In genomic region chr7:141540312-141541081, GRCm38 (mm10) we compare ENCODE assay signal across 8 mouse cellular contexts. TPM values are rescaled to one million over a fixed set of nuclear protein-coding genes. Genes with fewer than 3 reads are reported as not detected.
DNase-seq lines count a peak whose midpoint lies in the region; ATAC-seq and TF ChIP-seq lines count a peak whose summit lies in the region.

No protein-coding gene starts in this region.

- TF ChIP-seq CTCF in intestine, postnatal 0 days (IDR thresholded peaks at IDR 0.05; ENCODE audit: low read depth): no peak

- peak overlapping the region; percentile 56 for H3K4me2 ChIP-seq in neural tube, embryonic 11.5 days (ENCODE audit: low read depth)
- peak overlapping the region; percentile 59 for H3K4me2 ChIP-seq in embryonic facial prominence, embryonic 11.5 days (ENCODE audit: low read depth, low read length)
- H3K4me2 ChIP-seq in intestine, postnatal 0 days (replicated peaks; ENCODE audit: low read depth): peak overlapping the region; percentile 77
- H3K4me2 ChIP-seq in stomach, embryonic 14.5 days (replicated peaks; ENCODE audit: low read depth, low read length): peak overlapping the region; percentile 91

- no peak overlapping the region for H3K27ac ChIP-seq in neural tube, embryonic 11.5 days (ENCODE audit: low read depth, low read length)
- no peak overlapping the region for H3K27ac ChIP-seq in embryonic facial prominence, embryonic 11.5 days (replicated peaks; ENCODE audit: low read depth, low read length)
- peak overlapping the region; percentile 80; the same call in 1 of the 2 replicates for H3K27ac ChIP-seq in intestine, postnatal 0 days (ENCODE audit: low read depth, low read length)
- H3K27ac ChIP-seq in midbrain, embryonic 10.5 days (replicated peaks): peak overlapping the region; percentile 87
- peak overlapping the region; percentile 82; the same call in 1 of the 2 replicates for H3K27ac ChIP-seq in stomach, embryonic 14.5 days (ENCODE audit: low read length)

- DNase-seq in neural tube, embryonic 11.5 days (ENCODE audit: low spot score): no peak
- no peak for DNase-seq in neural tube, embryonic 10.5 days (ENCODE audit: extremely low spot score, low spot score)
- DNase-seq in embryonic facial prominence, embryonic 11.5 days (ENCODE audit: low spot score): no peak
- DNase-seq in left cerebral cortex, postnatal 4 days: peak; percentile 85
- DNase-seq in midbrain, embryonic 10.5 days (ENCODE audit: low spot score): no peak

- H3K4me3 ChIP-seq in neural tube, embryonic 11.5 days (ENCODE audit: low read depth, low read length): peak overlapping the region; percentile 54
- H3K4me3 ChIP-seq in embryonic facial prominence, embryonic 11.5 days (ENCODE audit: low read depth, low read length): peak overlapping the region; percentile 52
- peak overlapping the region; percentile 75 for H3K4me3 ChIP-seq in intestine, postnatal 0 days (ENCODE audit: low read depth, low read length)
- peak overlapping the region; percentile 72 for H3K4me3 ChIP-seq in midbrain, embryonic 10.5 days
- peak overlapping the region; percentile 72 for H3K4me3 ChIP-seq in stomach, embryonic 14.5 days (ENCODE audit: low read depth, low read length)

- H3K27me3 ChIP-seq in neural tube, embryonic 11.5 days (ENCODE audit: control insufficient read depth, insufficient read depth, low read length): no peaks in the 10 kb centered on the region
- H3K27me3 ChIP-seq in embryonic facial prominence, embryonic 11.5 days (ENCODE audit: control insufficient read depth, insufficient read depth, low read length): no peaks in the 10 kb centered on the region
- H3K27me3 ChIP-seq in intestine, postnatal 0 days (replicated peaks; ENCODE audit: control insufficient read depth, insufficient read depth, low read length): no peaks in the 10 kb centered on the region
- peaks cover 9% of the 10 kb centered on the region; the same call in 1 of the 2 replicates for H3K27me3 ChIP-seq in midbrain, embryonic 10.5 days (ENCODE audit: low read depth, poor library complexity, severe bottlenecking)
- H3K27me3 ChIP-seq in stomach, embryonic 14.5 days (ENCODE audit: control insufficient read depth, insufficient read depth, low read length): no peaks in the 10 kb centered on the region

- H3K9me3 ChIP-seq in neural tube, embryonic 11.5 days (ENCODE audit: control insufficient read depth, low read length): no peaks in the 10 kb centered on the region
- H3K9me3 ChIP-seq in embryonic facial prominence, embryonic 11.5 days (replicated peaks; ENCODE audit: control insufficient read depth, low read length): no peaks in the 10 kb centered on the region
- no peaks in the 10 kb centered on the region for H3K9me3 ChIP-seq in intestine, postnatal 0 days (ENCODE audit: control insufficient read depth)
- H3K9me3 ChIP-seq in midbrain, embryonic 10.5 days (replicated peaks): no peaks in the 10 kb centered on the region
- H3K9me3 ChIP-seq in stomach, embryonic 14.5 days (ENCODE audit: control insufficient read depth, low read depth, low read length): no peaks in the 10 kb centered on the region

- H3K9ac ChIP-seq in neural tube, embryonic 11.5 days (ENCODE audit: low read length): peak overlapping the region; percentile 48; the same call in 1 of the 2 replicates
- peak overlapping the region; percentile 74 for H3K9ac ChIP-seq in embryonic facial prominence, embryonic 11.5 days (replicated peaks; ENCODE audit: low read length)
- H3K9ac ChIP-seq in intestine, postnatal 0 days (ENCODE audit: low read depth, low read length): no peak overlapping the region
- H3K9ac ChIP-seq in stomach, embryonic 14.5 days (replicated peaks; ENCODE audit: low read depth, low read length): peak overlapping the region; percentile 25

- 64% methylated on average over 13 of the region's 13 CpGs for WGBS in neural tube, embryonic 11.5 days
- WGBS in embryonic facial prominence, embryonic 11.5 days: 58% methylated on average over 13 of the region's 13 CpGs
- 48% methylated on average over 13 of the region's 13 CpGs for WGBS in intestine, postnatal 0 days
- 63% methylated on average over 13 of the region's 13 CpGs for WGBS in midbrain, embryonic 10.5 days
- 52% methylated on average over 13 of the region's 13 CpGs for WGBS in stomach, embryonic 14.5 days

- H3K36me3 ChIP-seq in neural tube, embryonic 11.5 days (ENCODE audit: control insufficient read depth, insufficient read depth, low read length): no peaks in the 10 kb centered on the region
- H3K36me3 ChIP-seq in embryonic facial prominence, embryonic 11.5 days (replicated peaks; ENCODE audit: control insufficient read depth, insufficient read depth, low read depth, low read length): no peaks in the 10 kb centered on the region
- H3K36me3 ChIP-seq in intestine, postnatal 0 days (ENCODE audit: control insufficient read depth, insufficient read depth): no peaks in the 10 kb centered on the region
- H3K36me3 ChIP-seq in midbrain, embryonic 10.5 days: no peaks in the 10 kb centered on the region
- no peaks in the 10 kb centered on the region for H3K36me3 ChIP-seq in stomach, embryonic 14.5 days (ENCODE audit: control insufficient read depth, insufficient read depth, low read length)

- peaks cover 15% of the 10 kb centered on the region for H3K4me1 ChIP-seq in neural tube, embryonic 11.5 days (ENCODE audit: control insufficient read depth, insufficient read depth, low read length)
- no peaks in the 10 kb centered on the region for H3K4me1 ChIP-seq in embryonic facial prominence, embryonic 11.5 days (ENCODE audit: control insufficient read depth, insufficient read depth, low read length)
- peaks cover 10% of the 10 kb centered on the region; the same call in 1 of the 2 replicates for H3K4me1 ChIP-seq in intestine, postnatal 0 days (replicated peaks; ENCODE audit: control insufficient read depth, insufficient read depth, low read length)
- peaks cover 23% of the 10 kb centered on the region for H3K4me1 ChIP-seq in midbrain, embryonic 10.5 days
- peaks cover 11% of the 10 kb centered on the region for H3K4me1 ChIP-seq in stomach, embryonic 14.5 days (ENCODE audit: control insufficient read depth, insufficient read depth, low read length)

- peak; percentile 42 for ATAC-seq in neural tube, embryonic 11.5 days (ENCODE audit: insufficient read depth, low FRiP score, low TSS enrichment)
- peak; percentile 74 for ATAC-seq in embryonic facial prominence, embryonic 11.5 days (replicated peaks; ENCODE audit: insufficient number of reproducible peaks, low FRiP score, low TSS enrichment, low read depth)
- peak; percentile 73 for ATAC-seq in granulocyte monocyte progenitor cell, adult 5-6 weeks (replicated peaks; ENCODE audit: poor library complexity, severe bottlenecking)
- ATAC-seq in intestine, postnatal 0 days: no peak
- ATAC-seq in stomach, embryonic 14.5 days (ENCODE audit: insufficient number of reproducible peaks, insufficient read depth, low FRiP score, low read depth): no peak; the same call in none of the 2 replicates

- intact Hi-C loops in left cerebral cortex, postnatal 4 days (cut with DNase I): no loop called here

RNA-seq across cellular contexts. Expression of gene Chid1, which starts 0.8 kb away (rescaled TPM):
- 28.2 and 32.9 TPM in 2 replicates for polyA plus RNA-seq in neural tube, embryonic 11.5 days (2014; fragmentation: Nextera tagmentation; extraction: Ambion mirVana)
- 25.8 and 28.0 TPM in 2 replicates for polyA plus RNA-seq in embryonic facial prominence, embryonic 11.5 days (2014; fragmentation: Nextera tagmentation; extraction: Ambion mirVana)
- total RNA-seq in granulocyte monocyte progenitor cell, adult 5-6 weeks (2014; fragmentation: Nextera tagmentation): 12.2 and 26.1 TPM in 2 replicates
- total RNA-seq in granulocyte monocyte progenitor cell, adult 5-6 weeks (2017): 40.2 and 40.9 TPM in 2 replicates
- 20.5 and 23.8 TPM in 2 replicates for polyA plus RNA-seq in intestine, postnatal 0 days (2015; fragmentation: Nextera tagmentation; extraction: Ambion mirVana)
- 10 to 100 TPM; 48.7 to 55.4 TPM for total RNA-seq in left cerebral cortex, postnatal 4 days (2021)
- polyA plus RNA-seq in midbrain, embryonic 10.5 days (2016; fragmentation: Nextera tagmentation; extraction: Ambion mirVana): 25.0 and 29.4 TPM in 2 replicates
- polyA plus RNA-seq in stomach, embryonic 14.5 days (2014; fragmentation: Nextera tagmentation; extraction: Ambion mirVana): 37.4 and 38.3 TPM in 2 replicates

RNA-seq across cellular contexts. Expression of gene Ap2a2, which starts 21.5 kb away (rescaled TPM):
- 89.6 and 100 TPM in 2 replicates for polyA plus RNA-seq in neural tube, embryonic 11.5 days (2014; fragmentation: Nextera tagmentation; extraction: Ambion mirVana)
- polyA plus RNA-seq in embryonic facial prominence, embryonic 11.5 days (2014; fragmentation: Nextera tagmentation; extraction: Ambion mirVana): 68.8 and 74.7 TPM in 2 replicates
- 18.9 and 21.0 TPM in 2 replicates for total RNA-seq in granulocyte monocyte progenitor cell, adult 5-6 weeks (2014; fragmentation: Nextera tagmentation)
- 20.2 and 28.4 TPM in 2 replicates for total RNA-seq in granulocyte monocyte progenitor cell, adult 5-6 weeks (2017)
- 69.7 and 76.6 TPM in 2 replicates for polyA plus RNA-seq in intestine, postnatal 0 days (2015; fragmentation: Nextera tagmentation; extraction: Ambion mirVana)
- 100 to 1,000 TPM; 216 to 228 TPM for total RNA-seq in left cerebral cortex, postnatal 4 days (2021)
- polyA plus RNA-seq in midbrain, embryonic 10.5 days (2016; fragmentation: Nextera tagmentation; extraction: Ambion mirVana): 104 and 112 TPM in 2 replicates
- 70.4 and 71.8 TPM in 2 replicates for polyA plus RNA-seq in stomach, embryonic 14.5 days (2014; fragmentation: Nextera tagmentation; extraction: Ambion mirVana)

Comparison
In these comparisons a context has a peak if more than half of its experiments do, and no peak if none do; other contexts are left out.
1. ATAC-seq: peak in neural tube, embryonic 11.5 days (single experiment), embryonic facial prominence, embryonic 11.5 days (single experiment) and granulocyte monocyte progenitor cell, adult 5-6 weeks (single experiment); none in intestine, postnatal 0 days (single experiment) and stomach, embryonic 14.5 days (single experiment).
2. H3K27ac ChIP-seq: peak in intestine, postnatal 0 days (single experiment), midbrain, embryonic 10.5 days (single experiment) and stomach, embryonic 14.5 days (single experiment); none in neural tube, embryonic 11.5 days (single experiment) and embryonic facial prominence, embryonic 11.5 days (single experiment).
3. Peak in every context shown above with its lines, with median percentiles within 50 percentile points of each other: H3K4me2 ChIP-seq and H3K4me3 ChIP-seq.